ENCODE assay signal across 8 mouse cellular contexts in the genomic region with DNA sequence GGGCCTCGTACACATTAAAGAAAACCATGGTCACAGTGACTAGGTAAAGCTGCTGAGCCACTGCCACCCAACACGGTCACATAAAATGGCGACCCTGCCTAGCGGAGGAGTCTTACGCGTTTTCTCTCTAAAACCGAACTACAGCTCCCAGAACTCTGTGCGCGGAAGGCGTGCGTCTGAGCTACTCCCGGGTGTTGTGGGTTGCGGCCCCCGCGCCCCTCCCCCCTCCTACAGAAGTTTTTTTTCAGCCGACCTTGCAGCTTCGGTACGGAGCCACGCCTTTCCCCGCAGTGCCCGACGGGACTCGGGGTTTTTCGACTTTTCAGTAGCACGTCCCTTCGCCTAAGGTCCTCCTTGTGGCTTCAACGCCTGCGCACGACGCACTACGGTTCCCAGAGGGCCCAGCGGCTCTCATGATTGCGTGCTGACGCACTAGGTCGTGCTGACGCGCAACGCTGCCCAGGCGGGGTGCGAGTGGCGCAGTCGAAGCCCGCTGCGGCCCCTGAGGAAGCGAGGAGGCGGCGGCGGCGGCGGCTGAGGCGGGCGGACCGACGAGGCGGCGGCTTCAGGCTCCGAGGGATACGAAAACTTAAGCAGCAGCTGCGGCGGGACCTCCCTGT. TPM values are rescaled to one million over a fixed set of nuclear protein-coding genes. Genes with fewer than 3 reads are reported as not detected.
DNase-seq lines count a peak whose midpoint lies in the region; ATAC-seq and TF ChIP-seq lines count a peak whose summit lies in the region.

No protein-coding gene starts in this region.

- peaks cover 8% of the 10 kb centered on the region for H3K36me3 ChIP-seq in ES-Bruce4 (ENCODE audit: control insufficient read depth, insufficient read depth, low read length, poor library complexity, severe bottlenecking)
- H3K36me3 ChIP-seq in forebrain, embryonic 13.5 days (ENCODE audit: poor library complexity, severe bottlenecking): peaks cover 11% of the 10 kb centered on the region
- peaks cover 8% of the 10 kb centered on the region for H3K36me3 ChIP-seq in liver, postnatal 0 days (replicated peaks; ENCODE audit: insufficient read depth, low read length)
- H3K36me3 ChIP-seq in neural tube, embryonic 14.5 days (ENCODE audit: control insufficient read depth, insufficient read depth, low read length): no peaks in the 10 kb centered on the region

- peak overlapping the region; percentile 98 for H3K9ac ChIP-seq in ES-Bruce4 (ENCODE audit: low read depth, poor library complexity, severe bottlenecking)
- H3K9ac ChIP-seq in forebrain, embryonic 13.5 days: peak overlapping the region; percentile 97
- H3K9ac ChIP-seq in liver, postnatal 0 days (replicated peaks): peak overlapping the region; percentile 99
- peak overlapping the region; percentile 92 for H3K9ac ChIP-seq in neural tube, embryonic 14.5 days (replicated peaks; ENCODE audit: low read depth, low read length)

- intact Hi-C loops in heart, postnatal 10 days (cut with DNase I): no loop called here

- no peak for TF ChIP-seq EP300 in ES-Bruce4 (IDR thresholded peaks at IDR 0.05; ENCODE audit: insufficient read depth, low read depth, low read length)
- no peak for TF ChIP-seq EP300 in liver, postnatal 0 days (IDR thresholded peaks at IDR 0.05; ENCODE audit: low read depth)

- peak; percentile 98 to 99 for DNase-seq in heart, postnatal 10 days
- peak; percentile 97 for DNase-seq in large intestine, adult 2 months (ENCODE audit: low read depth, low spot score)
- peak; percentile 97 for DNase-seq in liver, postnatal 0 days
- peak; percentile 97 for DNase-seq in testis, postnatal 10 days (ENCODE audit: low spot score)

- H3K4me3 ChIP-seq in ES-Bruce4 (ENCODE audit: low read depth, low read length): peak overlapping the region; percentile 95
- peak overlapping the region; percentile 100 for H3K4me3 ChIP-seq in forebrain, embryonic 13.5 days
- H3K4me3 ChIP-seq in liver, postnatal 0 days (ENCODE audit: low read depth, low read length): peak overlapping the region; percentile 98
- H3K4me3 ChIP-seq in neural tube, embryonic 14.5 days (ENCODE audit: low read depth, low read length): peak overlapping the region; percentile 96

- H3K9me3 ChIP-seq in ES-Bruce4 (replicated peaks; ENCODE audit: control insufficient read depth, insufficient read depth, low read length, poor library complexity, severe bottlenecking): no peaks in the 10 kb centered on the region
- H3K9me3 ChIP-seq in forebrain, embryonic 13.5 days (replicated peaks): no peaks in the 10 kb centered on the region
- H3K9me3 ChIP-seq in liver, postnatal 0 days (ENCODE audit: low read length): no peaks in the 10 kb centered on the region
- H3K9me3 ChIP-seq in neural tube, embryonic 14.5 days (ENCODE audit: control insufficient read depth, low read length): no peaks in the 10 kb centered on the region

- peak overlapping the region; percentile 94 for H3K4me2 ChIP-seq in forebrain, embryonic 13.5 days
- H3K4me2 ChIP-seq in liver, postnatal 0 days (ENCODE audit: low read depth, low read length): peak overlapping the region; percentile 91
- H3K4me2 ChIP-seq in neural tube, embryonic 14.5 days (ENCODE audit: low read depth, low read length): peak overlapping the region; percentile 60

- peak; percentile 98 for ATAC-seq in cerebellum, adult (ENCODE audit: insufficient number of reproducible peaks, low FRiP score, low TSS enrichment)
- peak; percentile 99 for ATAC-seq in forebrain, embryonic 13.5 days
- ATAC-seq in liver, postnatal 0 days: peak; percentile 96
- peak; percentile 98 for ATAC-seq in neural tube, embryonic 14.5 days (ENCODE audit: low read depth)

- WGBS in forebrain, embryonic 13.5 days: under 1% methylated on average over 49 of the region's 60 CpGs
- WGBS in large intestine, adult 2 months: under 1% methylated on average over 60 of the region's 60 CpGs
- WGBS in liver, postnatal 0 days (ENCODE audit: insufficient replicate concordance): 1% methylated on average over 60 of the region's 60 CpGs
- WGBS in neural tube, embryonic 14.5 days: under 1% methylated on average over 56 of the region's 60 CpGs

- H3K27ac ChIP-seq in ES-Bruce4 (ENCODE audit: insufficient read depth, low read length): peak overlapping the region; percentile 74
- peak overlapping the region; percentile 97 for H3K27ac ChIP-seq in forebrain, embryonic 13.5 days
- peak overlapping the region; percentile 100 for H3K27ac ChIP-seq in liver, postnatal 0 days (ENCODE audit: low read depth)
- H3K27ac ChIP-seq in neural tube, embryonic 14.5 days (ENCODE audit: low read depth, low read length): peak overlapping the region; percentile 99

- H3K4me1 ChIP-seq in ES-Bruce4 (ENCODE audit: control insufficient read depth, insufficient read depth, low read length): no peaks in the 10 kb centered on the region
- peaks cover 37% of the 10 kb centered on the region for H3K4me1 ChIP-seq in forebrain, embryonic 13.5 days
- peaks cover 26% of the 10 kb centered on the region for H3K4me1 ChIP-seq in liver, postnatal 0 days (ENCODE audit: insufficient read depth)
- H3K4me1 ChIP-seq in neural tube, embryonic 14.5 days (ENCODE audit: control insufficient read depth, insufficient read depth, low read length): peaks cover 28% of the 10 kb centered on the region

- no peak for TF ChIP-seq POLR2A in ES-Bruce4 (IDR thresholded peaks at IDR 0.05; ENCODE audit: insufficient read depth, low read length)

- no peaks in the 10 kb centered on the region for H3K27me3 ChIP-seq in ES-Bruce4 (ENCODE audit: control insufficient read depth, insufficient read depth, low read length, poor library complexity, severe bottlenecking)
- H3K27me3 ChIP-seq in forebrain, embryonic 13.5 days: no peaks in the 10 kb centered on the region
- H3K27me3 ChIP-seq in liver, postnatal 0 days (ENCODE audit: insufficient read depth, low read length): no peaks in the 10 kb centered on the region
- no peaks in the 10 kb centered on the region for H3K27me3 ChIP-seq in neural tube, embryonic 14.5 days (ENCODE audit: control insufficient read depth, insufficient read depth, low read length)

- no peak for TF ChIP-seq CTCF in ES-Bruce4 (IDR thresholded peaks at IDR 0.05; ENCODE audit: low read depth, low read length)
- TF ChIP-seq CTCF in liver, postnatal 0 days (IDR thresholded peaks at IDR 0.05; ENCODE audit: low read depth): no peak; the same call in 1 of the 2 replicates

RNA-seq across cellular contexts. Expression of gene Srrm2, which starts 12.5 kb away (rescaled TPM):
- 552 and 560 TPM in 2 replicates for polyA plus RNA-seq in ES-Bruce4 (2011; ENCODE audit: insufficient read depth, insufficient read length, low read depth, missing spikeins)
- polyA plus RNA-seq in forebrain, embryonic 13.5 days (2015; fragmentation: Nextera tagmentation; extraction: Ambion mirVana): 605 and 611 TPM in 2 replicates
- 100 to 1,000 TPM; 230 to 231 TPM for total RNA-seq in heart, postnatal 10 days (2021)
- 284 and 419 TPM in 2 replicates for polyA plus RNA-seq in large intestine, adult 2 months (2012; rRNA removed)
- 132 and 137 TPM in 2 replicates for polyA plus RNA-seq in liver, postnatal 0 days (2015; fragmentation: Nextera tagmentation; extraction: Ambion mirVana)
- 471 and 524 TPM in 2 replicates for polyA plus RNA-seq in neural tube, embryonic 14.5 days (2014; fragmentation: Nextera tagmentation; extraction: Ambion mirVana)

RNA-seq across cellular contexts. Expression of gene Flywch2, which starts 17.0 kb away (rescaled TPM):
- 10.7 and 13.1 TPM in 2 replicates for polyA plus RNA-seq in ES-Bruce4 (2011; ENCODE audit: insufficient read depth, insufficient read length, low read depth, missing spikeins)
- polyA plus RNA-seq in forebrain, embryonic 13.5 days (2015; fragmentation: Nextera tagmentation; extraction: Ambion mirVana): 34.3 and 40.1 TPM in 2 replicates
- 1 to 10 TPM; 2.3 to 2.4 TPM for total RNA-seq in heart, postnatal 10 days (2021)
- 4.5 and 6.5 TPM in 2 replicates for polyA plus RNA-seq in large intestine, adult 2 months (2012; rRNA removed)
- polyA plus RNA-seq in liver, postnatal 0 days (2015; fragmentation: Nextera tagmentation; extraction: Ambion mirVana): 2.3 and 2.4 TPM in 2 replicates
- 69.9 and 96.5 TPM in 2 replicates for polyA plus RNA-seq in neural tube, embryonic 14.5 days (2014; fragmentation: Nextera tagmentation; extraction: Ambion mirVana)

RNA-seq across cellular contexts. Expression of gene Elob, which starts 26.1 kb away (rescaled TPM):
- 398 and 458 TPM in 2 replicates for polyA plus RNA-seq in ES-Bruce4 (2011; ENCODE audit: insufficient read depth, insufficient read length, low read depth, missing spikeins)
- polyA plus RNA-seq in forebrain, embryonic 13.5 days (2015; fragmentation: Nextera tagmentation; extraction: Ambion mirVana): 1,249 and 1,327 TPM in 2 replicates
- 100 to 1,000 TPM; 379 to 407 TPM for total RNA-seq in heart, postnatal 10 days (2021)
- 771 and 864 TPM in 2 replicates for polyA plus RNA-seq in large intestine, adult 2 months (2012; rRNA removed)
- polyA plus RNA-seq in liver, postnatal 0 days (2015; fragmentation: Nextera tagmentation; extraction: Ambion mirVana): 458 and 460 TPM in 2 replicates
- polyA plus RNA-seq in neural tube, embryonic 14.5 days (2014; fragmentation: Nextera tagmentation; extraction: Ambion mirVana): 1,182 and 1,322 TPM in 2 replicates

RNA-seq across cellular contexts. Expression of gene Flywch1, which starts 31.5 kb away (rescaled TPM):
- 32.9 and 34.2 TPM in 2 replicates for polyA plus RNA-seq in ES-Bruce4 (2011; ENCODE audit: insufficient read depth, insufficient read length, low read depth, missing spikeins)
- polyA plus RNA-seq in forebrain, embryonic 13.5 days (2015; fragmentation: Nextera tagmentation; extraction: Ambion mirVana): 165 and 176 TPM in 2 replicates
- 10 to 100 TPM; 31.2 to 32.1 TPM for total RNA-seq in heart, postnatal 10 days (2021)
- polyA plus RNA-seq in large intestine, adult 2 months (2012; rRNA removed): 27.3 and 34.9 TPM in 2 replicates
- polyA plus RNA-seq in liver, postnatal 0 days (2015; fragmentation: Nextera tagmentation; extraction: Ambion mirVana): 11.9 TPM in 2 replicates
- 192 and 216 TPM in 2 replicates for polyA plus RNA-seq in neural tube, embryonic 14.5 days (2014; fragmentation: Nextera tagmentation; extraction: Ambion mirVana)

RNA-seq across cellular contexts. Expression of gene Prss33, which starts 33.0 kb away (rescaled TPM):
- 1.6 and 2.0 TPM in 2 replicates for polyA plus RNA-seq in ES-Bruce4 (2011; ENCODE audit: insufficient read depth, insufficient read length, low read depth, missing spikeins)
- polyA plus RNA-seq in forebrain, embryonic 13.5 days (2015; fragmentation: Nextera tagmentation; extraction: Ambion mirVana): not detected in 2 replicates
- total RNA-seq in heart, postnatal 10 days (2021): not detected
- polyA plus RNA-seq in large intestine, adult 2 months (2012; rRNA removed): 0.09 and 0.58 TPM in 2 replicates
- not detected in 2 replicates for polyA plus RNA-seq in liver, postnatal 0 days (2015; fragmentation: Nextera tagmentation; extraction: Ambion mirVana)
- polyA plus RNA-seq in neural tube, embryonic 14.5 days (2014; fragmentation: Nextera tagmentation; extraction: Ambion mirVana): not detected in 2 replicates

Comparison
In these comparisons a context has a peak if more than half of its experiments do, and no peak if none do; other contexts are left out.
1. Peak in every context shown above with its lines: DNase-seq, ATAC-seq, H3K4me3 ChIP-seq and H3K27ac ChIP-seq.